Mouse (Mus musculus): Measurements from ENCODE around the gene Tmco3. TPM values are rescaled to one million over a fixed set of nuclear protein-coding genes. Genes with fewer than 3 reads are reported as not detected.

Tmco3 gene
- total and polyA plus RNA-seq, 3 experiments, result 24.4 to 30.0 (median 29.4) TPM

GRCm38 (mm10) chr8:13350052-13350451, 62.1 kb downstream of the Tmco3 start:
- Histone ChIP-seq H3K27me3 (ENCODE audit: control insufficient read depth, insufficient read depth, low read length) (no peaks in the 10 kb centered on the region), H3K4me3 (no peak overlapping the region), H3K9ac (ENCODE audit: low read depth, low read length) (no peak overlapping the region), H3K27ac (peak overlapping the region; percentile 51), H3K79me2 (replicated peaks; ENCODE audit: control insufficient read depth, insufficient read depth, low read length) (no peaks in the 10 kb centered on the region), H3K4me1 (ENCODE audit: control insufficient read depth, insufficient read depth, low read length) (peaks cover 5% of the 10 kb centered on the region; the same call in 1 of the 2 replicates), H3K36me3 (ENCODE audit: control insufficient read depth, insufficient read depth, low read length) (no peaks in the 10 kb centered on the region)
- intact Hi-C loops (cut with DNase I), result no loop called here
- TF ChIP-seq POLR2A (IDR thresholded peaks at IDR 0.05; ENCODE audit: insufficient read depth, low read depth, low read length) (no peak), CTCF (IDR thresholded peaks at IDR 0.05) (no peak), EP300 (IDR thresholded peaks at IDR 0.05; ENCODE audit: insufficient read depth, low read depth, low read length) (no peak)
- 51% methylated on average over 7 of the region's 7 CpGs for WGBS
- peak; percentile 37 to 57 for DNase-seq

GRCm38 (mm10) chr8:13351593-13351992, 63.6 kb downstream of the Tmco3 start:
- Histone ChIP-seq H3K27me3 (ENCODE audit: control insufficient read depth, insufficient read depth, low read length) (no peaks in the 10 kb centered on the region), H3K9ac (ENCODE audit: low read depth, low read length) (no peak overlapping the region), H3K79me2 (replicated peaks; ENCODE audit: control insufficient read depth, insufficient read depth, low read length) (no peaks in the 10 kb centered on the region), H3K27ac (no peak overlapping the region), H3K36me3 (ENCODE audit: control insufficient read depth, insufficient read depth, low read length) (no peaks in the 10 kb centered on the region), H3K4me1 (ENCODE audit: control insufficient read depth, insufficient read depth, low read length) (peaks cover 5% of the 10 kb centered on the region; the same call in 1 of the 2 replicates), H3K4me3 (no peak overlapping the region)
- TF ChIP-seq POLR2A (IDR thresholded peaks at IDR 0.05; ENCODE audit: insufficient read depth, low read depth, low read length), result no peak
- no peak for TF ChIP-seq EP300 (IDR thresholded peaks at IDR 0.05; ENCODE audit: insufficient read depth, low read depth, low read length)
- no peak for TF ChIP-seq CTCF (IDR thresholded peaks at IDR 0.05)
- intact Hi-C loops (cut with DNase I), result no loop called here
- WGBS, result 77% methylated on average over 5 of the region's 5 CpGs
- DNase-seq, result no peak

GRCm38 (mm10) chr8:13352601-13353000, 64.6 kb downstream of the Tmco3 start:
- peaks cover 5% of the 10 kb centered on the region; the same call in 1 of the 2 replicates for H3K4me1 ChIP-seq (ENCODE audit: control insufficient read depth, insufficient read depth, low read length)
- no peak overlapping the region for H3K27ac ChIP-seq
- no peak for DNase-seq
- H3K27me3 ChIP-seq (ENCODE audit: control insufficient read depth, insufficient read depth, low read length), result no peaks in the 10 kb centered on the region
- intact Hi-C loops (cut with DNase I), result no loop called here
- TF ChIP-seq POLR2A (IDR thresholded peaks at IDR 0.05; ENCODE audit: insufficient read depth, low read depth, low read length) (no peak), EP300 (IDR thresholded peaks at IDR 0.05; ENCODE audit: insufficient read depth, low read depth, low read length) (no peak), CTCF (IDR thresholded peaks at IDR 0.05) (no peak)
- no peaks in the 10 kb centered on the region for H3K79me2 ChIP-seq (replicated peaks; ENCODE audit: control insufficient read depth, insufficient read depth, low read length)
- no peak overlapping the region for H3K9ac ChIP-seq (ENCODE audit: low read depth, low read length)
- H3K36me3 ChIP-seq (ENCODE audit: control insufficient read depth, insufficient read depth, low read length), result no peaks in the 10 kb centered on the region
- no peak overlapping the region for H3K4me3 ChIP-seq
- WGBS, result 79% methylated on average over 8 of the region's 8 CpGs

- Histone ChIP-seq H3K79me2 (replicated peaks; ENCODE audit: control insufficient read depth, insufficient read depth, low read length) (no peaks in the 10 kb centered on the region), H3K9ac (ENCODE audit: low read depth, low read length) (no peak overlapping the region), H3K27ac (no peak overlapping the region), H3K27me3 (ENCODE audit: control insufficient read depth, insufficient read depth, low read length) (no peaks in the 10 kb centered on the region), H3K4me1 (ENCODE audit: control insufficient read depth, insufficient read depth, low read length) (peaks cover 5% of the 10 kb centered on the region; the same call in 1 of the 2 replicates), H3K36me3 (ENCODE audit: control insufficient read depth, insufficient read depth, low read length) (no peaks in the 10 kb centered on the region), H3K4me3 (no peak overlapping the region)
- WGBS, result 70% methylated on average over 9 of the region's 9 CpGs
- intact Hi-C loops (cut with DNase I), result no loop called here
- DNase-seq, result no peak
- TF ChIP-seq CTCF (IDR thresholded peaks at IDR 0.05) (no peak), EP300 (IDR thresholded peaks at IDR 0.05; ENCODE audit: insufficient read depth, low read depth, low read length) (no peak), POLR2A (IDR thresholded peaks at IDR 0.05; ENCODE audit: insufficient read depth, low read depth, low read length) (no peak)
These were observed 65.3 kb downstream of the Tmco3 start for GRCm38 (mm10) chr8:13353155-13353833.

- 85% methylated on average over 4 of the region's 4 CpGs for WGBS
- Histone ChIP-seq H3K79me2 (replicated peaks; ENCODE audit: control insufficient read depth, insufficient read depth, low read length) (no peaks in the 10 kb centered on the region), H3K36me3 (ENCODE audit: control insufficient read depth, insufficient read depth, low read length) (no peaks in the 10 kb centered on the region), H3K27me3 (ENCODE audit: control insufficient read depth, insufficient read depth, low read length) (no peaks in the 10 kb centered on the region), H3K9ac (ENCODE audit: low read depth, low read length) (no peak overlapping the region), H3K27ac (no peak overlapping the region), H3K4me1 (ENCODE audit: control insufficient read depth, insufficient read depth, low read length) (peaks cover 5% of the 10 kb centered on the region; the same call in 1 of the 2 replicates), H3K4me3 (no peak overlapping the region)
- intact Hi-C loops (cut with DNase I), result no loop called here
- no peak for TF ChIP-seq CTCF (IDR thresholded peaks at IDR 0.05)
- TF ChIP-seq POLR2A (IDR thresholded peaks at IDR 0.05; ENCODE audit: insufficient read depth, low read depth, low read length), result no peak
- TF ChIP-seq EP300 (IDR thresholded peaks at IDR 0.05; ENCODE audit: insufficient read depth, low read depth, low read length), result no peak
- DNase-seq, result no peak
These were observed 65.9 kb downstream of the Tmco3 start for GRCm38 (mm10) chr8:13353883-13354282.

GRCm38 (mm10) chr8:13356221-13356620, 68.2 kb downstream of the Tmco3 start:
- H3K9ac ChIP-seq (ENCODE audit: low read depth, low read length), result no peak overlapping the region
- H3K36me3 ChIP-seq (ENCODE audit: control insufficient read depth, insufficient read depth, low read length), result no peaks in the 10 kb centered on the region
- H3K27ac ChIP-seq, result no peak overlapping the region
- H3K79me2 ChIP-seq (replicated peaks; ENCODE audit: control insufficient read depth, insufficient read depth, low read length), result no peaks in the 10 kb centered on the region
- intact Hi-C loops (cut with DNase I), result no loop called here
- no peak overlapping the region for H3K4me3 ChIP-seq
- no peaks in the 10 kb centered on the region; the same call in 1 of the 2 replicates for H3K4me1 ChIP-seq (ENCODE audit: control insufficient read depth, insufficient read depth, low read length)
- no peak for TF ChIP-seq POLR2A (IDR thresholded peaks at IDR 0.05; ENCODE audit: insufficient read depth, low read depth, low read length)
- no peak for TF ChIP-seq CTCF (IDR thresholded peaks at IDR 0.05)
- no peak for TF ChIP-seq EP300 (IDR thresholded peaks at IDR 0.05; ENCODE audit: insufficient read depth, low read depth, low read length)
- no peak for DNase-seq
- 82% methylated on average over 6 of the region's 6 CpGs for WGBS
- no peaks in the 10 kb centered on the region for H3K27me3 ChIP-seq (ENCODE audit: control insufficient read depth, insufficient read depth, low read length)

Measured in heart, adult 2 months (tissue).